Mouse (Mus musculus) telencephalon, adult 2 months (tissue): ENCODE measurements at regions not wholly inside any gene's neighbourhood (a gene's known extent, or its start where the extent isn't known, plus 50 kb on each side); places are given as distances from the start of the nearest gene placed in this dataset.

Experiments used
- DNase-seq: peaks from one replicate; pipeline ENCODE4 v3.0.0-alpha.2; 2011; ENCODE audit warnings: low read depth, low spot score

DNA sequence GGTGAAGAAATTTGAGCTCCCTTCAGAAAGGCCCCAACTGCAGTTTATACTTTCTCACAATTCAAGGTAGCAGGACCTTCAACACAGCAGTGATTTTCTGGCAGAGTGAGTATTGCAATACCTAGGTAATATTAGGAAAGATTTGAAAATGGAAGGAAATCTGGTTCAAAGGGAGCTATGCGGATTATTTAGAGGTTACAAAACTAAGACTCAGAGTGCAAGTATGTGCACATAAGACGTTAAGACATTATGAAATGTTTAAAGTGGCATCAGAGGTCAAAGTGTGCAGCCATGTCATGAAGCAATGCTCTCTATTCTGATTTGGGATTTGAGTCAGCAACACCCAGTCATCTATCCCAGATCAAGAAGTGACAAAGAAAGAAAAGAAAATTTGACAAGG lies 164.6 kb downstream of the Ptn start:
- DNase-seq: no peak

DNA sequence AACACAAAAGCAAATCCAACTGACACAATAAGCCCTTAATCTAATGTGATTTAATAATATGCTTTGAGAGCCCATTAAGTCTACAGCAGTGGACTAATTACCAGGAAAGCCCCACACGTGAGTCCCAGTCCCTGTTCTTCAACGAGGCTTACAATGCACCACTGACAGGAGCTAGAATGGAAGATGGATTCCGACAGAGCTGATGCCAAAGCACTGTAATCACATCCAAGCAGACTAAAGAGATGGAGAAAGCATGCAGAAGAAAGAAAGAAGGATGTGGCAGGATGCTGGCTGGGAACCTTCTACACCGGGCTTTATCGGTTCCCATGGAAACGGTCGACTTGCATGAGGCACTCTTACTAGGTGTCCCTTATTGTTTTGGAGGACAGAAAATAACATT lies 165.1 kb downstream of the Ptn start:
- DNase-seq: peak; percentile 8

DNA sequence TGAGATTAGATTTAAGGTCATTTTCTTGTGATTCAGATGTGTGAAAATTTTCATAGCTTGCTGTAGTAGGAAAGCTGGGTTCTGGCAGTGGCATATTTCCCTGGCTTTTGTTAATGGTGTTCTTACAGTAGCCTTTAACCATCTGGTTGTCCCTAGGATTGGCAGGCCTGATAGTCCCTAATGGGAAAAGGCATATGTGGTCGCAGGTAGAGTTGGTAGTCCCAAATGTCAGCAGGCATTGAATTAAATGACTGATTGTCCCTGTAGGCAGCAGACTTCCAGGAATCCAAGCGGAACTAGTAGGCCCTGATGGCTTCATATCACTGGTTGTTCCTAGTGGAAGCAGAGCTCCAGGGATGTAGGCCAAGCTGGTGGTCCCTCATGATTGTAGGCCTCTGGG lies 173.0 kb downstream of the Ptn start:
- DNase-seq: no peak

DNA sequence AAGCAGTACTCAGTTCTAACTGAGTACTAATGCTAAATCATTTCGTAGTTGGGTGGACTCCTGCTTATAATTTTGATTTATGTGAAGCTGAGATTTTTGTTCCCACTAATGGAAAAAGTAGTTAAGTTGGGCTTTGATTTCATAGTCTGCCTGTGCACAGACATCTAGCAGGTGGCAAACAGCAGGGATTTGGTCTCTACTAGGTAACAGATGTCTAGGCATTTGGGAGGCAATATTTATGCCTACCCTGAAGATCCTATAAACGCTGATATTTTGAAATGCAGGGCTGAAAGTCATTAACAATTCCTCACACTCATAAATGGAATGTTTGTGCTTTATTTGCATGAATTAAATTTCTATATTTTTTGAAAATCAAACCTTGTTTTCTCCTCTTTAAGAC lies 182.4 kb downstream of the Ptn start:
- DNase-seq: no peak

DNA sequence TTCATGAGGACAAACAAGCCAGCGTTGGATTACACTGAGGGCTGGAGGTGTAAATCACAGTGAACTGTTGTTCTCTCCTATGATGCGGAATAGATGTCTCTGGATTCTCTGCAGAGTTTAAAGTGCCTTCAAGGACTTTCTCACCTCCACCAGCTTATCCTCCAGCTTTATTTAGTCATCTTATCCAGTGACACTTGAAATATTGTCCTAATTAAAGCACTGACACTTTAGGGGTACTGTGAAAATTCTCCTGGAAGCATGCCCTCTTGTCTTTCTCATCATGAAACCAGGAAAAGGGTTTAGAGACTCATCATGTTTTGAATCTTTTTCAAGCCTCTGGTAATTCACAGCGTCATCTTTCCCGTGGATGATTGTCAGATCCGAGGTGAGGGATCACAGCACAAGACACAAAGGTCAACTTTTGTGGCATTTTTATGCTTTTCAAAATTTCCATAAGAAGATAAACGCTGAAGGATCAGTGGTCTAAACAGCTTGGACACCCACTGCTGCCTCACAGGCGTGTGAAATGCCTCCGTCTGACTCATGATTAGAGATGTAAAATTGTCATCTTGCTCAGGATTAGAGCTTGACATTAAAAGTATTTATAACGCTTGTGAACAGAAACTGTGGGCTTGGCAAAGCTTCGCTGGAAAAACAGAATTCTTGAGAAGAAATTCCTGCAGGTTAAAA lies 201.6 kb downstream of the Ptn start:
- DNase-seq: peak; percentile 39

DNA sequence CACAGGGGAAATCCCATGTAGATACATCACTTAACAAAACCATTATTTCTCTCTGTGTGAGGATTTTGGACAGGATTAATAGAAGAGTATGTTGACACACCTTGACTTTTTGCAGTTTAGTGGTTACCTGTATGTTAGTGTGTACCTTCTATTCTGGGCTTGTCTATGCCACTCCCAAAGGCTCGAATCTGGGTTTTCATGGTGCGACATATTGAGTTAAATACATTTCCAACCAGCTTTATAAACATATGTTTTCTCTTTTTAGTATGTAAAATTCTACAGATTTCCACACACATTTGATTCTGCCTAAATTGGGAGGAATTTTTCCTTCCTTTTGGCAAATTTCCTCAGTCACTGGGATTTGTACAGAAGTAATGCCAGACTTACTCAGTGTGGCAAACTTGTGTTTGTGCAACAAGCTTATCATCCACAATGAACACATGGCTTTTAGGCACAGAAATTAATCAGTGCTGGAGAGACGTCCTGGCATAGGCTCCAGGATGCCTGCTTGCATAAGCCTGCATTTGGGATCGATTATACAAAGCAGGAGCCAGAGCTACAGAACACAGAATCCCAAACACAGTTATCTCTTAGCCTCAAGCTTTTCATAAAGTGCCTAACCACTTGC lies 204.3 kb downstream of the Ptn start:
- peak; percentile 56 for DNase-seq

DNA sequence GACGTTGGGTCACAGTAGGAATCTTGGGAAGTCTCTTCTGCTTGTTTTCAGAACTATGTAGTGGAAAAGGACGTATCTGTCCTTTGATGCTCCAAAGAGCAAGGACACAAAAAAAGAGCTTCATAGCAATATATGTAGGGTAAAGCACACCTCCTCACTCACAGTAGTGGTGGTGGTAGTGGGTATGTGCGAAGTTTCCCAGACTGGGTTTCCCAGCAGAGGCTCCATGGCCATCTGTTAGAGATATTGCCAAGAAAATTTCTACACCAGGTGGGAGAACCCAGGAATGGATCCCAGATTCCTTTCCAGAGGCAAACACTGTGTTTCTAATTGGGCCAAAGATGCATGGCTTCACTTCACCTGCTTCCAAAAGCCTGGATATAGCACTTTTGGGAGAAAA lies 205.2 kb downstream of the Ptn start:
- peak; percentile 83 for DNase-seq

DNA sequence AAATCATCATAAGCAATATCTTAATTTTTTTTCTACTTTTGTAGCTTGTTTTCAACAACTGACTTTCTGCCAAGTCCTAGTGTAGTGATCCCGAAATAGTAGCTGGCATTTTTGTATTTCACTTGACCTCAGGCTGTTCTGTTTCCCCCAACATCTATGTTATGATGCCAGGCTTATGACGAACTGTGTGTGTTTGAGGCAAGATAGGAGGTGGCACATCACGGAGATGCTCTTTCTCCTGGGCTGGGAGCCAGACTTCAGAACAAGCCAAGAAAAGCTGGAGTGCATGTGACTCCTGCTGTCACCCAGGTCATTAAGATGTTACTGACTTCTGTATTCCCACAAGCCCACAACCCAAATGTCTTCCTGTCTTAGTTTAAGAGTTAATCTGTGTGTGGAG lies 208.7 kb downstream of the Chrm2 start:
- no peak for DNase-seq

DNA sequence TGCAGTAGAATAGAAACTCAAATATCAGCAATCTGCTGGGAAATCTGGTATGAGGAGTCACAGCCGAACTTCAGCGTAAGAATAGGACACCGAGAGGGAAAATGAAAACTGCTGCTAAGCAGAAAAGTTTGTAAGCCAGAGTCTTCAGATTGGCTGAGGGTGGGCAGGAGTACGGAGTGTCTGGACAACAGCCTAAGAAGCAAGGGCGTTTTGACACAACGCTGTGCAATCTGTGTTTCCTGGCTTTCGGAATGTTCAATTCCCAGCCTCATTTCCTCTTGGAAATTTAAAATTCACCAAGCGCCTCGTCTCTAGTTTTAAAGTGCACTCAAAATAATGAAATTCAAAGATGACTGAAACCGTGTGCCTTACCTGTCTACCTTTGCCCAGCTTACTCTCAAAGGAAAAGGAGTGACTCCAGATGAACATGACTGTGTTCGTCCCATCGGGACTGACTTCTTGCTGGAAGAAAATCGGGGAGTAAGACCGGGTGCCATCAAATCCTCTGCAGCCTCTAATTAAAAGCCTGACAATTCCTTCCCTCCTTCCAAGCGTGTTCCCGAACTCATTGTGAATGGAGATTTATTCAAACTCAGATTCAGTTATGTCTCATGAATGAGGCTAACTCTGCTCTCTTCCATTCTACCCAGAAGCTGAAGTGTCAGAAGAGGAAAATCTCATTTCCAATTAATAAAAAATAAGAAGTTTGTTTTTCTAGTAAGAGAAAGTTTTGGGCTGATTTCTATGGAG lies 203.2 kb downstream of the Chrm2 start:
- DNase-seq: no peak

DNA sequence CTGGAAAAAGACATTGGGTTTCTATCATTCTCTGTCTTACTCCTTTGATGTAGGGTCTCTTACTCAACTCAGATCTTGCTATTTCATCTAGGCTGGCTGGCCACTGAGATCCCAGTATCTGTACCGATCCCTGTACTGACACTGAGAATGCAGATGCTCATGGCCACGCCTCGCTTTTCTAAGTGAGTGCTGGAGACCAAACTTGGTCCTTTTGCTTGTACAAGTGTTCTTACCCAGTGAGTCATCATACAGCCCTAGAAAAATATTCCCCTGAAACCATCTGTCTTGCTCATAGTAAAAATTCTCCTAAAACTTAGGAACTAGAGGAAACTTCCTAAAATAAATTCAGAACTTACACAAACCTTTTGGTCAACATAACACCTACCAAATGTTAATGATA lies 193.2 kb downstream of the Chrm2 start:
- no peak for DNase-seq
